Mouse (Mus musculus): ENCODE measurements at regions not wholly inside any gene's neighbourhood (a gene's known extent, or its start where the extent isn't known, plus 50 kb on each side); places are given as distances from the start of the nearest gene placed in this dataset.
A peak's percentile ranks its signal among the peaks of the same experiment; 100 is the strongest.

DNA sequence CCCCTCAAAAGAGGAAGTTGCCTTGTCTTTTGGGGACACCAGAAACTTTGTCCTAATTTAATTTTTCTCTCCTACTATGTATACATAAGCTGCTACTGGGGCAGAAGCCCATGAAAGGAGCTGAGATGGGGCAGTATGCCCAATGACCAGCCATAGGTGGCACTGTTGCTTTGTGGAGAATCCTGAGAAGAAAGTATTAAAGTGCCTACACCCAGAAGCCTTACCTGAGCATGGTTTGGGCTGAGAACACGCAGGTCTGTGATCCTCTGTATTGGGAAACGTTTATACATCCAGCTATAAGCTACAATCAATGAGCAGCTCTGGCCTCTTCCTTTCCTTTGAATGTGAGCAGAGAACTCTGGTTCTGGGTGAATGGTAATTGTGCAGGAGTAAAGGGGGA lies 1088.5 kb downstream of the Jrkl start:
- Histone ChIP-seq H3K27me3 (ENCODE audit: control insufficient read depth, insufficient read depth, low read length) (no peaks in the 10 kb centered on the region), H3K4me1 (ENCODE audit: control insufficient read depth, insufficient read depth, low read length) (no peaks in the 10 kb centered on the region), H3K27ac (no peak overlapping the region), H3K36me3 (ENCODE audit: control insufficient read depth, insufficient read depth, low read length) (no peaks in the 10 kb centered on the region), H3K79me2 (replicated peaks; ENCODE audit: control insufficient read depth, insufficient read depth, low read length) (no peaks in the 10 kb centered on the region), H3K9ac (ENCODE audit: low read depth, low read length) (no peak overlapping the region), H3K4me3 (no peak overlapping the region)
- 38% methylated on average over 2 of the region's 2 CpGs for WGBS
- intact Hi-C loops (cut with DNase I) = no loop called here
- TF ChIP-seq POLR2A (IDR thresholded peaks at IDR 0.05; ENCODE audit: insufficient read depth, low read depth, low read length) (no peak), CTCF (IDR thresholded peaks at IDR 0.05) (peak; percentile 31), EP300 (IDR thresholded peaks at IDR 0.05; ENCODE audit: insufficient read depth, low read depth, low read length) (no peak)
- no peak for DNase-seq

DNA sequence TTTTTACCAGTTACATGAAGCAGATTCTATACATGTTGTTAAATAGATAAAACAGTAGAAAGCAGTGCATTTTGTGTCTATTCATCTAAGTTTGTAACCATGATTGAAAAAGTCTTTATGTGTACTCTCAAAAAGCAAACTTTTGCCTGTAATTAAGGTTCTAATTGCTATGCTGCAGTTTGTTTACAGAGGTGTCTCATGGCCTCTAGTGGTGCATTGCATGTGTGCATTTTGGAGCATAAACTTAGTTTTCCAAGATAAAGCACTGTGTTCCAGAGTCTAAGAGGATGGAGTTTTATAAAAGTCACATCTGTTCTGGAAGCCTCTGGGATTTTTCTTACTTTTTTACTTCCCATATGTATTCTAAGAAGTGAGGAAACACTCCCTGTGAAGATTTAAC lies 1132.3 kb downstream of the Jrkl start:
- no peak overlapping the region for H3K27ac ChIP-seq
- no peaks in the 10 kb centered on the region for H3K79me2 ChIP-seq (replicated peaks; ENCODE audit: control insufficient read depth, insufficient read depth, low read length)
- intact Hi-C loops (cut with DNase I) = no loop called here
- no peaks in the 10 kb centered on the region for H3K27me3 ChIP-seq (ENCODE audit: control insufficient read depth, insufficient read depth, low read length)
- H3K36me3 ChIP-seq (ENCODE audit: control insufficient read depth, insufficient read depth, low read length) = no peaks in the 10 kb centered on the region
- DNase-seq = no peak
- no peak overlapping the region for H3K9ac ChIP-seq (ENCODE audit: low read depth, low read length)
- H3K4me1 ChIP-seq (ENCODE audit: control insufficient read depth, insufficient read depth, low read length) = no peaks in the 10 kb centered on the region
- no peak overlapping the region for H3K4me3 ChIP-seq
- TF ChIP-seq POLR2A (IDR thresholded peaks at IDR 0.05; ENCODE audit: insufficient read depth, low read depth, low read length) (no peak), EP300 (IDR thresholded peaks at IDR 0.05; ENCODE audit: insufficient read depth, low read depth, low read length) (no peak), CTCF (IDR thresholded peaks at IDR 0.05) (no peak)

All from heart, adult 2 months (tissue).